Mouse (Mus musculus): ENCODE results near the gene Tomm20.
A peak's percentile ranks its signal among the peaks of the same experiment; 100 is the strongest.
"Not testable (repeated sequence)": the region's sequence is repeated elsewhere in the genome, so short reads cannot be mapped to it uniquely, and the experiment has no call there.

Tomm20 gene

DNA sequence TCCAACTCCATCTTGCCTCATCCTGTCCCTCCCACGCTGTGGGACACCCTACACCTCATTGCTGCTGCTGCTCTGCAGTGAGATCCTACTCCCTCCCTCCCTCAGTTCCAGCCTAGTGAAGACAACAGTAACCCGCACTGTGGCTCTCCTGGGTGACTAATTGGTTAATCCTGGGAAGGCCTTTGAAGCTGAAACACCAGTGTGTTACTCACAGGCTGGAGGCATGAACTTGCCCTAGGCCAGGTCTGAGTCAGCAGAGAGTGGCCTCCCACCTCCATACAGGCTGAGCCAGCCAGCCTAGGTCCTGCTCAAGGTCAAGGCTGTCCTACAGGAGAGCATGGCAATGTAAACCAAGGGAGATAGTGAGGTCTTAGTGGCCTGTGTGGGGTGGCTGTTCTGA lies 26.4 kb downstream of the Tomm20 start:
- DNase-seq (ENCODE audit: low read depth, low spot score): no peak

DNA sequence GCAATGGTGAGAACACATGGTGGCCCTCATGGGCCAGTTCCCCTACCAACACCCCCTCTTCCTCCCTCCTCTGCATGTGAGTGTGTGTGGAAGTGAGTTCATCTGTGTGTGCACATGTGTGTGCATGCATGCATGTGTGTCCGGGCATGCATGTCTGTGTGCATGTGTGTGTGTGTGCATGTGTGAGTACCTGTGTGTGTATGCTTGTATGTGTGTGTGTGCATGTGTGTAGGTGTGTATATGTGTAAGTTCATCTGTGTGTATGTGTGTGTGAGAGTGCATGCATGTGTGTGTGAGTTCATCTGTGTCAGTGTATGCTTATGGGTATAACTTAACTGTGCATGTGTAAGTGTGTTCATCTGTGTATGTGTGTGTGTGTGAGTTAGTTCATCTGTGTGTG lies 27.3 kb downstream of the Tomm20 start:
- no peak for DNase-seq (ENCODE audit: low read depth, low spot score)

DNA sequence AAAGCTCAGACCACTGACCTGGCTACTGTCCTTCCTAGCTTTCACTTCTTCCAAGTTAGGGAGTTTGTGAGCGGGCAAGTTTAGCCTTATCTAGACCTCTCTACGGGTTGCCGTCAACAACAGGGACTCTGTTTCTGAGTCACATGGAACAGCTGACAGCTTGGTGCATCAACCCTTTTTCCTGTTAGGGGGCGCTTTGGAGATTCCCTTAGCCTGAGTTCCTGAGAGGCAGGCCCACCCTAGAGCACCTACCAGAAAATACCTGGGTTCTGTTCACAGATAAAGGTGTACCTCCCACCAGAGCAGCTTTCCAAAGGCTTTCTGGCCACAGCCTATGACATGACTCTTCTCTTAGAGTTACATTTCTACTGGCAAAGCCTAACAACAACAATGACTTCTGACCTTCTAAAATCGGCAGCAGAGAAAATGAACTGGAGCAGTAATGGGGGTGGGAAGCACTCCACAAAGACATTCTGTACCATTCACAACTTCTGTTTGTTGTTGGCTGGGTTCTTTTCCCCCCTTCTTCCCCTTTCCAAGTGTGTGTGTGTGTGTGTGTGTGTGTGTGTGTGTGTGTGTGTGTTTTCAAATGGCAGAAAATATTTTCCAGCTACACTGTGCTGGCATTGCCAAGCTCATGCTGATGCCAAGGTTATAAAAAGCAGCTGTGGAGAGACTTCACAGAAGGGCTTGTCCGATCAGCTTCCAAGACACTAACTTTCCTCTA lies 28.3 kb downstream of the Tomm20 start:
- no peak for DNase-seq (ENCODE audit: low read depth, low spot score)

DNA sequence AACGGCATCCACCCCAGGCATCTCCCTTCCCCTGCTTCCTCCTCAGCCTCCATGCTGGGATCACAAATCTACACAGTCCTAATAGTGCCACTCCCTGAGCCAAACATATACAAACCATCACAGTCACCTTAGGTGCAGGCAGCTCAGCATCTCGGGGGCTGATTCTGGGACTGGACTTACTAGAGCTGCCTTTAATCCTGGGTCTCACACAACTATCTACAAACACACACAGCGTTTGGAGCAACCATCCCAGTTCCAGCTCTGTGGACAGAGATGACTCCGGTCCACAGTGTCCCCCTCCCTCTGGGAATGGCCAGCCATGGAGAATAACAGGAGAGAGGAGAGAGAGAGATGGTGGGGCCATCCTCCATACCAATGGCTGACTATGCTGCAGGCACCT lies 29.0 kb downstream of the Tomm20 start:
- DNase-seq (ENCODE audit: low read depth, low spot score): no peak

DNA sequence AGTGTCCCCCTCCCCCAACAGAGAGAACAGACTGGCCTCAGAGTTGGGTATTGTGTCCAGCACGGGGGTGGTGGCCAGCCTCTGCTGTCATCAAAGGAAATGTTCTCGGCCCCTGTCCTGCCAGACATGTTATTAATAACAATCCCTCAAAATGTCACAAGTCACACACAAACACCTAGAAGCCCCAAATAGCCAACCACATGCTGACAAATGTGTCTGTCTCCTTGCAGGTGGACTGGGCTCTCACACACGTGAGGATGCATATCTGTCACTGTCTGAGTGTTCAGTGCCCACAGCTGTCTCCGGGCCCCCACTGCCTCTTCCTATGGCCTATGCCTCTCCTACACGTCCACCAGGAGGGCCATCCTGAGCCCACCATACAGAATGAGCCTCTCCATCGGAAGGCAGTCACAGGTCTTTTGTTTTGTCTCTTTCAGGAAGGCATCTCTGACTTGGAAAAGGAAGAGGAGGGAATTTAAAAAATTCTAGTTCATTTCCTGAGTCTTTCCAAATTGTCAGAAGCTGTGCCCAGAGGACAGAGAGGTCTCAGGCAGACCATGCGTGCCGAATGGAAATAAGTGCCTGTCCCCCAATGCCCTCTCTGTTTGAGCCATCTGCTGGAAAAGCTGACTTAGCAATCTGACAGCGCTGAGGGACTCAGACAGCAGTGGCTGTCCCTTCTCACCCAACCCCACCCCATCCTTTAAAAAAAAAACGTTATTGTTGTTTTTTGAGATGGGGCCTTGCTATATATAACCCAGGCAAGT lies 30.9 kb downstream of the Tomm20 start:
- DNase-seq (ENCODE audit: low read depth, low spot score): no peak

DNA sequence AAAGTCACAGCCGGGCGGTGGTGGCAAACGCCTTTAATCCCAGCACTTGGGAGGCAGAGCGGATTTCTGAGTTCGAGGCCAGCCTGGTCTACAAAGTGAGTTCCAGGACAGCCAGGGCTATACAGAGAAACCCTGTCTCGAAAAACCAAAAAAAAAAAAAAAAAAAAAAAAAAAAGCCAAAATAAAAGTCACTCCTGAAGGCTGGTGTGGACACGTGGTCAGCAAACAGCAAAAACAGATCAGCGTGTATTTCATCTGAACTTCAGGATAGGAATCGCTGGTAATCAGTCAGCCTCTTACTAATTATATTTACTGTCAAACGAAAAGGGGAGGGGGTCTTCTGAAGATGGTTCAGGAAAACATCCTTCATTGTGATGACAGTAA lies 31.5 kb downstream of the Tomm20 start:
- not testable (repeated sequence) for DNase-seq (ENCODE audit: low read depth, low spot score)

DNA sequence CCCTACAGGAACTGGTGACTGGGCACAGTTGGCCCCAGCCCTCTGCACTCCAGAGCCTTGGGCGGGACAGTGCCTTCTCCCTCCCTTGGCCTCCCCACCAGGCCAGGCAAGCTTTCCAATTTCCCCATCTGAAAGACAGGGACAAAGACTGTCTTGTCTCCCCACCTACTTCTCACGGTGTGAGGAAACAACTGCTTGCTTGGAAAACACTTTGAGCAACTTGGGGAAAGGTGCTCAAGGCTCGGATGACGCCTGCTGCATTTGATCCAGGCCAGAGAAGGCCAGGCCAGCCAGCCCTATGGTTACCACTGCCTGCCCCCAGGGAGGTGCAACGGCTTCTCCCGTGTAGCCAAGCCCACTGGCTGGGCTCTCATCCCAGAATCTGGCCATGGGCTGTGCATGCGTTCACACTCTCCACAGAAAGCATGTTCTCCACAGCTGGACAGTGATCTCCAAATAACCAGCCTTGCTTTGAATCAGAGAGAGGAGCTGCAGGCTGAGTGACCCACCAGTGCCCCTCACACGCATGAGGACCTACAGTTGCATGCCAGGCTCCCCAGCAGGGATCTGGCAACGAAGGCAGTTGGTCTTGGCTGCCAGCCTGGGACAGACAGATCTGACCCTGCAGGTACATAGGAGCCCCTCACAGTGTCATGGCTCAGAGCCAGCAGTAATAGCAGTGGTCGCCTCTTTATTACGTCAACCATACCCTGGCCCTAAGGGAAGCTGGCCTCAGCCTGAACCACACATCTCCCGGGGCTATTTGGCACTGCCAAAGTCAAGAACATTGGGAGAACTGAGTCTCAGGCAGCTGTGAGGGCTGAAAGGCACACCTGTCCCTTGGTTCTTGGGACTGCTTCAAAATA lies 32.2 kb downstream of the Tomm20 start:
- DNase-seq (ENCODE audit: low read depth, low spot score): no peak

DNA sequence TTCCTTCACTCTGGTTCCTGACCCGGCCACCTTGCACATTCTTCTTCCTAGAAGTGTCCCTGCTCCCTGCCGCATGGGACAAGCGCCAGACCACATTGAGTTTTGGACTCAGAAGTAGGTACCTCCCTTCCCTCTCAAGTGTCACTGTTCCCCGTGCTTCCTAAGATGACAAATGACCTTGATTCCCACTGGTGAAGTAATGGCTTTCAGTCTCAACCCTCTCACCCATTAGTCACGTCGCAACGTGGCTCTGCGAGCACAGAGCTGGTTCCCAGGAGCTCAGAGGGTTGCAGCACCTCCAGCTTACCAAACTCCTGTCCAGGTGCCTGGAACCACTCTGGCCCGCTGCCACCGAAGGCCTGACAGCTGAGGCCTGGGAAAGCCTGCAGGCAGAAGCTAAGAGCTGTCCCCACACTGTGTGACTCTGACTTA lies 36.3 kb downstream of the Tomm20 start:
- DNase-seq (ENCODE audit: low read depth, low spot score): no peak

DNA sequence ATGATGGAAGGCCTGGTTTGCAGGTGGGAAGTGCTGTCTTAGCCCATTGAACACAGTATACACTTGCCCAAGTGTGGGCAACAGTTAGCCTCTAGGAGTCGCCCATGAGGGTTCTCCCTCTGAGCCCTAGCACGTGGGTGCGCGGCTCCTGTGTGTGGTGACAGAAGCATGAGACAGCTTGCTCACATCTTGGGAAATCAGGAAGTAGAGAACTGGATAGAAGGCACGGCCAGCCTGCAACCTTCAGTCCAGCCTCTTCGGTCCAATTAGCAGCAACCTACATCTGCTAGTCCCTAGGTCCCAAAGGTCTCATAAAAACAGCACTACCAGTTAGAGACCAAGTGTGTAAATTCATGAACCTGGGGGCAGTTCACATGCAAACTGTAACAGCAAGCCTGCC lies 36.8 kb downstream of the Tomm20 start:
- no peak for DNase-seq (ENCODE audit: low read depth, low spot score)

DNA sequence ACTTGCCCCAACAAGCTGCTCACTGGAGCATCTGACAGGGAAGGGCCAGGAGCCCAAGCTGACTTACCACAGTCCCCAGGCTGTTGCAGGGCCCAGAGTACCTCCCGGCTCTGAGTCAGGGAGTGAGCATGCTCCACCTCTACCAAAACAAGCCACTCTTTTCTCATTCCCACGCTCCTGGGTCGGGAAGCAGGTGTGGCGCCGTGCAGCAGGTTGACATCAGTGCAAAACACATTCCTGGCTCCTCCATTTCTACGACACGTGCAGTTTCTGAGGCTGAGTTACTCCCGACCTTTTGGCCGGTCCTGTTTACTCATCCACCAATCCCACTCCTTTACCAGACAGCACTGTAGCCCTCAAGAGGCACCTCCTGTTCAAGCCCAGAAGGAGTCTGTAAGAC lies 37.7 kb downstream of the Tomm20 start:
- no peak for DNase-seq (ENCODE audit: low read depth, low spot score)

DNA sequence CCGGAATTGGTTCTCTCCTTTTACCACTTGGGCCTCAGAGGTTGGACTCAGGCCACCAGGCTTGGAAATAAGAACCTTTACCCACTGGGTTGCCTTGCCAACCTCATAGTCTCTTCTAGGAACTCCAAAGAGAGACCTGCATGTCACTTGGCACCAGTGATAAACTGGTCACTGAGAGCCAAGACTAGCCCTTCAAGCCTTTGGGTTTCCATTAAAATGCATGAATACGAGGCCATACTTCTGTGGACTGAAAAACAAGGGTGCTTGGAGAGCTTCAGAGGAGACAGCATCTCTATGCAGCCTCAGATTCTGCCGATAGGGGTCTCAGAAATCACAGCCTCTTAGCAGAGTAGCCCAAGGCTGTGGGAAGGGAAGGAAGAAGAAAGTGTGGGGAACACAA lies 38.3 kb downstream of the Tomm20 start:
- DNase-seq (ENCODE audit: low read depth, low spot score): no peak

DNA sequence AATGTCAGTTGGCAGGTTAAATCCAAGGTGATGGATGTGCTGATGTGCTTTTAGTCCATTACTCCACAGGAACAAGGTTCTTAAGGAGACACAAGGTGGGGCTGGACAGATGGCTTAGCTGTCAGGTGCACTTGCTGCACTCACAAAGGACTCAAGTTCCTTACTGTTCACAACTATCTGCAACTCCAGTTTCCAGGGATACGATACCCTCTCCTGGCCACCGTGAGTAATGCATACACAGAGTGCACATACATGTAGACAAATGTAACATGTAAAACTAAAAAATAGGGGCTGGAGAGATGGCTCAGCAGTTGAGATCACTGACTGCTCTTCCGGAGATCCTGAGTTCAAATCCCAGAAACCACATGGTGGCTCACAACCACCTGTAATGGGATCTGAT lies 40.3 kb downstream of the Tomm20 start:
- DNase-seq (ENCODE audit: low read depth, low spot score): peak; percentile 68

DNA sequence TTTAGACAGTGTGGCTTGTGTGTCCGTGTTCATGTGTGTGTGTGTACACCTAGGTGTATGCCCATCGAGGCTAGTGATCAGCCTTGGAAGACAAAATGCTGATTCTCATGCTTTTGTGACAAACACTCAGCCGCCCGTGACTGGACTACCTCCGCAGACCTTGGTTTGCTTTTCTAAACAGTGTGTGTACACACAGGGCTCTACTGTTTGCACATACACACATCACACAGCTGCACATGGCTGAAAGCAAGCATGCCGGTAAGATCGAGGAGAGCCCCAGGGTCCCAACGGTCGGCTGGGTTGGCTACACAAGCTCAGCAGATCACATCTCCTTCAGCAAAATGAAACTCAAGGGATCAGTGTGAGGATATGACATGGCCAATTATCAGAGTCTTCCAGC lies 41.7 kb downstream of the Tomm20 start:
- no peak for DNase-seq (ENCODE audit: low read depth, low spot score)

DNA sequence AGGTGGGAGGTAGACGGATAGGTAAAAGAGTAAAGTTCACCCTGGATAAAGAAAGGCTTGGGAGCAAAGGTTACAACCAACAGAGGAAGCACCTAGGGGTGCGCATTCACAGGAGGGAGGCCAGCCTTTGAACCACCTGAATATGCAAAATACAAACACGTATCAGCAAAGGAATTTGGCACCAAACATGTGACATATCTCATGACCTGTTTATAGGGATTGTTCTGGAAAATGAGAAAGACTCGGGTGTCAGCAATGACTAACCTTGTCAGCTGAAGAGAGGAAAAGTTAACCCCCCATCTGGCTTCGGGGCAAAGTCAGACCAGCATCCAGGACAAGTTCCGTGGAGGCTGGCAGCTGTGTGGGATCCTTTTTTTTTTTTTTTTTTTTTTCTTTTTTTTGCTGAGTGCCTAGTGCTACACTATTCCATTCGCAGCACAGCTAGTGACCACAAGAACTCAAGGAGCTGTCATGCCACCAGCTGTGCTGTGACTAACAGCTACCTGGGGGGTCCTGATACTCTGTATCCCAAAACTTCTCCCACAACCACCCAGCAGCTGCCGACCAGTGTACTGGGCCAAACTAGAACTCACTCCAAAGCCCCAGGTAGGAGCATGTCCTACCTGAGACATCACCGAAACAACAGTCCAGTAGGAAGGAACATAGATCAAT lies 42.3 kb downstream of the Tomm20 start:
- DNase-seq (ENCODE audit: low read depth, low spot score): no peak

DNA sequence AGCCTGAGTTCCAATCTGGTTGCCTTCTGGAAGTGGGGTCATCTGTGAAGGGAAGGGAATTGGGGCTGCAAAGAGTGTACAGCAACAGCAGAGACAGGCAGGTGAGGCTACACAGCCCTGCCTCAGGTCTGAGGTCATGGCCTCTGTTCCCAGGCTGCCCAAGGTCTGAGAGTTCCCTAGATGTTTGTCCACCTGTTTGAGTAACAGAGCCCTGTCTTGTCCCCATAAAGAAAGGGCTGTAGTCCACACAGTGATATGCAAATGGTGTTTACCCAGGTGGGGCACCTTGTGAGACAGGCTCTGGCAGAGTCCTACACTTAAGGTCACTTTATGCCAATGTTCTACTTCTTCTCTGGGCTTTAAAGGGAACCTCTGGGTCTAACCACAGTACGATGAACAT lies 44.0 kb downstream of the Tomm20 start:
- no peak for DNase-seq (ENCODE audit: low read depth, low spot score)

DNA sequence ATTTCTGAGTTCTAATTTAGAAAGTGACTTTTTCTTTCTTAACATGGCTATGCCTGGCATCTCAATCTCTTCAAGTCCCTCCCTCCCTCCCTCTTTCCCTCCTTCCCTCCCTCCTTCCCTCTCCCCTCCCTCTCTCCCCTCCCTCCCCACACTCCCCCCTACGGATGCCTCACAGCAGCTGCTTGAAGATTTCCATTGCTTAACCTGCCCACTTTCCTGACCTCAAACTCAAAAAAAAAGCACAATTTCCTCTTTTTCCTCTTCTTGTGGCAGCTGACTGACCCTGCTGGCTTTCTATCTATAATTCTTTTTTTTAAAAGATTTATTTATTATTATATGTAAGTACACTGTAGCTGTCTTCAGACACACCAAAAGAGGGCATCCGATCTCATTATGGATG lies 44.6 kb downstream of the Tomm20 start:
- DNase-seq (ENCODE audit: low read depth, low spot score): no peak

DNA sequence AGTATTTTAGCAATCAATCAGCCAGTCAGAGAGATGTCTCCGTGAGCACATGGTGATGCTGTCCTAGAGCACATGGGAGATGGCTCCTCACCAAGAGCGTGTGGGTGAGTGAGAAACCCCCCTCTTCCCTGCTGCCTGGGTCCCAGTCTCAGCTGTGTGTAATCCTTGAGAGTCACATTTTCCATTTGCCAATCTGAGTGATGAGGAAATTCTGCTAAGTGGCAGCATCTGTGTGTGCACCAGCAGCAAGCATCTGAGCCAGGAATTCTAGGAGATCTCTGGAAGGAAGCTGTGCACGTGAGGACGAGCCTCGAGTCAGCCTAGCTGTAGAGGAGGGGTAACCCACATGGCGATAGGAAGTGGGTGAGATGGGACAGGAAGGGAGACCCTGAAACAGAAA lies 50.5 kb downstream of the Tomm20 start:
- no peak for DNase-seq (ENCODE audit: low read depth, low spot score)

DNA sequence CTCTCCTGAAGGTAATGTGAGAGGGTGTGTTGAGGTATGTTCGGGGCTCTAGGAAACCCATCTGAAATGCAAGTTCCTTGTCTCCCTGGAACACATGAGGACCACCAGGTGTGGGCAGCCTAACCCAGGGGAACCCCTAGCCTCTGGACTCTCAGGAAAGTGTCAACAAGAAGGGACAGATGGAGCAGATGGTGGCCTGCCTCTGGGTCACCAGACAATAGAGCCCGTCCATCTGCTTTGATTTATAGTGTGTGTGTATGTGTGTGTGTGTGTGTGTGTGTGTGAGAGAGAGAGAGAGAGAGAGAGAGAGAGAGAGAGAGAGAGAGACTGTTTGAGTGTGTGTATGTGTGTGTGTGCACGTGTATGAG lies 58.0 kb downstream of the Tomm20 start:
- no peak for DNase-seq (ENCODE audit: low read depth, low spot score)

DNA sequence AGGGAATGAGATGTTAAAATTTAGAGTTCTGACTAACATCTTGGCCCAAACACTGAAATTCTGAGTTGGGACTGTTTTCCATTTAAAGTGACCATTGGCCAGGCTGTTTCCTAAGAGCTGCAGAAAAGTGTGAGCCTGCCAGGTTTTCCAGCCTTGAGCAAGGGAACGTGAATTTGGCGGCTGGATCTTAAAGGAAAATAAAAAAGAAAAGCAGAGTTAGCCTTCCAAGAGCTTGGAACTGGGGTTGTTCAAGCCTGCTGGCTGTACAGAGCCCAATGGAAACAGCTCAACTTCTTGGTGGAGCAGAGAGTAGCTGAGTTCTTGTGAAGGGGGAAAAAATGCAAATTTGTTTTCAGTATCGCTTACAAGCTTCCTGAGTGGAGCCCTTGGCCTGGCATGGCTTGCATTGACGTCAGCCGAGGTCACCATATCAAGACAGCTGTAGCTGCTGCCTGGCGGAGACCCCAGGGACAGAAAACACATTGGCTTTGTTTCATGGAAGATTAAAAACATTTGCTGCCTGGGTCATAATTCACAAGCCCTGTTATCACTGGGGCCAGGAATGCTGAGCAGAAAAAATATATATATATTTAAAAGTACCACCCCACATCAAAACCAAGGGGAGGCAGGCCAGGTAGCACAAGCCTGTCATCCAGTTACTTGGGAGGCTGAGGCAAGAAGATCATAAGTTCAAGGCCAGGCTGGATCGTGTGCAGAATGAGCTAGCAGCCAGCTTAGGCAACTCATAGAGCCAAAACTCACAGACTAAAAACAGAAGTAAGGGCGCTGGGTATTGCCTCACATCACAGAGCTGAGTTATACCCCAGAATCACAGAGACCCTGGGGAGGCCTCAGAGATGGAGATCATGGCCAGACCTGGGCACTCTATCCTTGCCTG lies 58.7 kb downstream of the Tomm20 start:
- no peak for DNase-seq (ENCODE audit: low read depth, low spot score)

DNA sequence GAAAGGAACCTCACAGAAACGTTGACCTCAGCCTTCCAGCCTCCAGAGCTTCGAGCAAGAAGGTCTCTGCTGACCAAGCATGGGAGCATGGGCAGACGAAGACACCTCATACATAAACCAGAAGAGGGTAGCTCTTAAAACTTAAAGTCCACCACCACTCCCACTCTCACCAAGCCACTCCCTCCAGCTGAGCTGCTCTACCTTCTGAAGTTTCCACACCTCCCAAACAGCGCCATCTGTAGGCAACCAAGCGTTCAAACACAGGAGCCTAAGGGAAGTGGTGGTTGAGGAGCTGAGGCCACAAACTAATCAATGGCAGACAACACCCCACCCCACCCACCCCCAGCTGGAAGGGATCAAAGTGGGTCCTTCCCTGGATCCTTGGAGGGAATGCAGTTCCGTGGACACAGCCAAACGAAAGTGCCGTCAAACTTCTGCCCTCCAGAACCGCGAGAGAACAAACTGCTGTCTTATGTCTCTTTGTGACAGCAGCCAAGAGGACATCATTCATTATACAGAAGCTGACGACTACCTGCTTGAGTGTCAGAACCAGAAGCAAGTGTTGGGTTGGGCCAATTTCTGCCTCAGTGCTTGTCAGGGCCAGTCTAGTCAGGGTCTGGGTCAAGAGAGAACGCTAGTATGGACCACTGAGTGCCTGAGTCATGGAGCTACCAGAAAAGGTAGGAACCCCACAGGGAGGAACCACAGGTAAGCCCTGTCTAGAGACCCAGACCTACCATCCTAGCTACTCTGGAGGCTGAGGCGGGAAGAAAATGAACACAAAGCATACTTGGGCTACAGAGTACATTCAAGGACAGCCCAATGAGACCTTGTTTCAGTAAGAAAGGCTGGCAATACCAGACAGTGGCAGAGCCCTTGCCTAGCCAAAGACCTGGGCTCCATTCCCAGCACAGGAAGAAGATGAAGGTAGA lies 59.8 kb downstream of the Tomm20 start:
- peak; percentile 86 for DNase-seq (ENCODE audit: low read depth, low spot score)
